Mouse (Mus musculus) CD4-positive, CD25-positive, alpha-beta regulatory T cell, adult 9 weeks (primary cell): Measurements from ENCODE around the gene Bex2. TPM values are rescaled to one million over a fixed set of nuclear protein-coding genes. Genes with fewer than 3 reads are reported as not detected.

Source experiments
- polyA plus RNA-seq: library from polyadenylated mRNA; unstranded; fragments of 100-300 nt; shearing (Covaris generic); gene quantifications from one replicate; pipeline ENCODE4 v1.2.1, GENCODE M21; 2017

Gene Bex2
- polyA plus RNA-seq: 1.3 TPM

GRCm38 (mm10) chrX:136068020-136068419, at the start of gene Bex2:
Gene Bex2, minus strand, starts transcription at chrX:136068236.

GRCm38 (mm10) chrX:136085155-136085554, 17.1 kb upstream of the Bex2 start, which contains the start of gene Nxf3:
Gene Nxf3, minus strand, starts transcription at chrX:136085255.

GRCm38 (mm10) chrX:136032799-136033763, 35.0 kb downstream of the Bex2 start, which contains the start of gene Arxes1:
Gene Arxes1, plus strand, starts transcription at chrX:136033367.

Other genes starting within 250 kb of the Bex2 start
- gene Gprasp2, start 229.2 kb downstream of the Bex2 start, polyA plus RNA-seq: 22.8 TPM
- 6.6 TPM for gene Arxes2, start 74.4 kb downstream of the Bex2 start, polyA plus RNA-seq
- gene Arxes1, start 34.9 kb downstream of the Bex2 start, polyA plus RNA-seq: not detected
- gene Nxf3, start 17.0 kb upstream of the Bex2 start, polyA plus RNA-seq: not detected
- gene Bex4, start 70.8 kb upstream of the Bex2 start, polyA plus RNA-seq: not detected
- gene Tceal8, start 104.1 kb upstream of the Bex2 start, polyA plus RNA-seq: 1.1 TPM
- not detected for gene Tceal5, start 135.6 kb upstream of the Bex2 start, polyA plus RNA-seq
- not detected for gene Tceal7, start 146.5 kb upstream of the Bex2 start, polyA plus RNA-seq
- not detected for gene Bex1, start 147.3 kb upstream of the Bex2 start, polyA plus RNA-seq
- gene Tceal9, start 176.8 kb upstream of the Bex2 start, polyA plus RNA-seq: 49.4 TPM
- gene Bex3, start 202.0 kb upstream of the Bex2 start, polyA plus RNA-seq: 100 TPM